Mouse (Mus musculus): ENCODE results near the gene 4930595D18Rik. TPM values are rescaled to one million over a fixed set of nuclear protein-coding genes. Genes with fewer than 3 reads are reported as not detected.

4930595D18Rik gene
- polyA plus RNA-seq, 1 experiment from 2014 or later, result not detected

DNA sequence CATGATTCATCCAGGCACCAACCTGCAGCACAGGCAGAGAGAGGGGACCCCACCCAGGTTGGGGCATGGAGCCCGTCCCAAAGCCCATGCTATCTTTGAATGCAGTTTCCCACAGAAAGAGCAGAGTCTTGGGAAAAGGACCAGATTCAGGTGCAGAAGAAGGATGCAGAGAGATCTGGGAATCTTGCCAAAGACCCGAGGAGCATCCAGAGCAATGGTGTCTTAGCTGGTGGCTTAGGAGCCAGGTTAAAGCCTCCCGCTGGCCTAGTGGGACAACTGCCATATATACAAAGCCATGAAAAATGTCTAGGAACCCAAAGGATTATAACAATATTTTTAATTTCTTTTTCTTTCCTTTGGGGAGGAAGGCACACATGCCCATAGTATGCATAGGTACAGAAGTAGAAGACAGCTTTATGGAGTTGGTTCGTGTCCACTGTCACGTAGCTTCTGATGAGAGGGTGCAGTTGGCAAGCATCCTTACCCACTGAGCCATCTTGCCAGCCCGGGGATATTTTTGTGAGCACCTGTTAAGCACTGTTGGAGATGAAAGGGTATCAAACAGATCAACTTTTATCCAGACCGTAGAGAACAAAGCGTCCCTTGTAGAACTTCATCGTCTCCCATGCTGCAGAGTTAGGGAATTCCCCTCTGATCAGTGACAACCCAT lies 63.2 kb downstream of the 4930595D18Rik start:
- no peak for DNase-seq (ENCODE audit: low spot score)
- Histone ChIP-seq H3K4me3 (no peak overlapping the region), H3K27me3 (ENCODE audit: low read depth, poor library complexity, severe bottlenecking) (no peaks in the 10 kb centered on the region), H3K36me3 (peaks cover 40% of the 10 kb centered on the region), H3K4me1 (no peaks in the 10 kb centered on the region), H3K9me3 (replicated peaks) (no peaks in the 10 kb centered on the region), H3K27ac (no peak overlapping the region)
- 93% methylated on average over 9 of the region's 9 CpGs for WGBS

DNA sequence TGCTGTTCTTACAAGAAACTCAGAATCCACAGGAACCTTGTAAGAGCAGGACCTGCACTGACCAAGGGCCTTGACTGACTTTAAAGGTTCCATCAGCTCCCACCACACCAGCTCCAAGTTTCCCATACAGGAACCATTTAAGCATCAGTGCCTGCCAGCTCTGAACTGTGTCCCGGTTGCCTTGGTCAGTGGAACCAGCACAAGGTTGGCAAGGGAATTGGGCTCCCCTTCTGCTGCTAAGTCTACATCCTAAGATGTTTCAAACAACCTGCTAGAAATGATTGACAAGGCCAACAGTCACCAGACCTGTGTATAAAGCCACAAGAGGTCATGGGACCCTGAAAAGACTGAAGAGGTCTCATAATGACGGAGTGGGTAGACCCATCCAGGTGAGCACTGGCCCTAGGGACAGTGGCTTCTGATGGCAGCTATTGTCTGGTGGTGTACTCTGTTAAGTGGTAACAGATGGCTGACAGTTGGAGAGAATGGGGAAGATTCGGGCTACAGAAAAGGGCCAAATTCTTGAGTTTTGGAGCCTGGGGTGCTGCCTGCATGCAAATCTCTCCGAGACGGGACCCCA lies 64.7 kb downstream of the 4930595D18Rik start:
- 90% methylated on average over 5 of the region's 5 CpGs for WGBS
- no peaks in the 10 kb centered on the region for H3K27me3 ChIP-seq (ENCODE audit: low read depth, poor library complexity, severe bottlenecking)
- no peaks in the 10 kb centered on the region for H3K9me3 ChIP-seq (replicated peaks)
- no peaks in the 10 kb centered on the region for H3K4me1 ChIP-seq
- H3K27ac ChIP-seq, result no peak overlapping the region
- DNase-seq (ENCODE audit: low spot score), result no peak
- H3K36me3 ChIP-seq, result peaks cover 51% of the 10 kb centered on the region
- H3K4me3 ChIP-seq, result no peak overlapping the region

DNA sequence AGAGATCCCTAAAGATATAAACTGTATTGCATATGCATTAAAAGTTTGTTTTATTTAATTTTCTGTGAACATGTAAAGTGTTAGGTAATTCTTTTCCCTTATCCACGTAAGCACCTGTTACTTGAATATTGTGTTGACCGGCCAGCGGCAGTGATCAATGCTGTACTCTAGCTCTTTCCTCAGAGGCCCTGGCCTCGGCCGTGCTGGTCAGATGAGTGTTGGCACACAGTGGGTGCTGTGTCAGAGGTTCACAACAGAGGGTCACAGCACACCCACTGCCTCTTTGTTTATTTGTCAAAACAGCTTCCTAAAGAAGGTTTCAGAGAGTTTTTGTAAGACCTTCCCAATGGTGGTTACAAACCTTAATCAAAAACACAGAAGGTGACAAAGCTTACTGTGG lies 69.7 kb downstream of the 4930595D18Rik start:
- H3K27me3 ChIP-seq (ENCODE audit: low read depth, poor library complexity, severe bottlenecking), result no peaks in the 10 kb centered on the region
- WGBS, result 98% methylated on average over 5 of the region's 5 CpGs
- no peaks in the 10 kb centered on the region for H3K9me3 ChIP-seq (replicated peaks)
- no peak for DNase-seq (ENCODE audit: low spot score)
- H3K4me1 ChIP-seq, result no peaks in the 10 kb centered on the region
- H3K27ac ChIP-seq, result no peak overlapping the region
- H3K36me3 ChIP-seq, result peaks cover 94% of the 10 kb centered on the region
- no peak overlapping the region for H3K4me3 ChIP-seq

DNA sequence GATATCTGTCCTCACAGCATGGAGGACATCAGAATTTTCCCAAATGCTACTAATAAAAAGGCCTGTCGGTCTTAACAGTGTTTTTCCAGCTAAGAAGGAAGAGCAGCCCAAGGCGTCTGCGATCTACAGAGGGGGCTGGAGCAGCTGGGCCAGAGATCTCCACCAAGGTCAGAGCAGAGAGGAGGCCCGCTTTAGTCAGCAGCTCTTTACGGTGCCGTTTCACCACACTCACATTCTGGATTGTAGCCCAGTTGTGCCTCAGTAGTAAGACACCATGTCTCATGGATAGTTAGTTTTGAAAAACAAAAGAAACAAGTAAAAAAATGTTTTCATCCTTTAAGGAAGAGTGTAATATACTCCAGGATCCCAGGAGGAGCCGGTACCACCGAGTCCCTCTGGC lies 73.1 kb downstream of the 4930595D18Rik start:
- 0 out of 2 replicates have a peak, but pooled peaks cover 3% of the 10 kb centered on the region for H3K4me1 ChIP-seq

More for the DNA sequence above, 73.1 kb downstream of the 4930595D18Rik start:
- Histone ChIP-seq H3K27ac (no peak overlapping the region), H3K4me3 (no peak overlapping the region), H3K9me3 (replicated peaks) (no peaks in the 10 kb centered on the region), H3K36me3 (peaks cover 94% of the 10 kb centered on the region), H3K27me3 (ENCODE audit: low read depth, poor library complexity, severe bottlenecking) (no peaks in the 10 kb centered on the region)
- WGBS, result 94% methylated on average over 8 of the region's 8 CpGs
- DNase-seq (ENCODE audit: low spot score), result no peak

Other genes with a start within 250 kb of the 4930595D18Rik start
- gene Ankrd9, start 205.5 kb downstream of the 4930595D18Rik start, polyA plus RNA-seq (2016; fragmentation: Nextera tagmentation; extraction: Ambion mirVana), result 15.2 and 17.2 TPM in 2 replicates
- gene Rcor1, start 145.1 kb downstream of the 4930595D18Rik start, polyA plus RNA-seq (2016; fragmentation: Nextera tagmentation; extraction: Ambion mirVana), result 7.9 and 9.1 TPM in 2 replicates
- 9.6 and 10.9 TPM in 2 replicates for gene Traf3, start 18.1 kb downstream of the 4930595D18Rik start, polyA plus RNA-seq (2016; fragmentation: Nextera tagmentation; extraction: Ambion mirVana)
- gene Amn, start 86.6 kb upstream of the 4930595D18Rik start, polyA plus RNA-seq (2016; fragmentation: Nextera tagmentation; extraction: Ambion mirVana), result 0.30 and 0.33 TPM in 2 replicates
- 30.4 and 32.0 TPM in 2 replicates for gene Cdc42bpb, start 193.2 kb upstream of the 4930595D18Rik start, polyA plus RNA-seq (2016; fragmentation: Nextera tagmentation; extraction: Ambion mirVana)
- gene Lbhd2, start 222.3 kb upstream of the 4930595D18Rik start, polyA plus RNA-seq (2016; fragmentation: Nextera tagmentation; extraction: Ambion mirVana), result not detected in 2 replicates
- 5.1 and 6.5 TPM in 2 replicates for gene Exoc3l4, start 232.5 kb upstream of the 4930595D18Rik start, polyA plus RNA-seq (2016; fragmentation: Nextera tagmentation; extraction: Ambion mirVana)